23 mouse cellular contexts compared by ENCODE assay signal in genomic region chr12:83310567-83310966, GRCm38 (mm10).
DNase-seq lines count a peak whose midpoint lies in the region; ATAC-seq and TF ChIP-seq lines count a peak whose summit lies in the region.
"Had no signal": no experiment of that assay in that cellular context is flagged by ENCODE, and none has a peak within 500 bp of the region (broad histone marks: within the 10 kb centered on the region; RNA-seq: fewer than 3 reads in every experiment).

No protein-coding gene starts in this region.

- no peaks in the 10 kb centered on the region for H3K27me3 ChIP-seq in embryonic facial prominence, embryonic 11.5 days (ENCODE audit: control insufficient read depth, insufficient read depth, low read length)
- peaks cover 11% of the 10 kb centered on the region for H3K27me3 ChIP-seq in embryonic facial prominence, embryonic 10.5 days (replicated peaks; ENCODE audit: low read depth, poor library complexity, severe bottlenecking)
- H3K27me3 ChIP-seq in hindbrain, embryonic 13.5 days, result no peaks in the 10 kb centered on the region
- H3K27me3 ChIP-seq in hindbrain, postnatal 0 days (ENCODE audit: insufficient read depth, low read length), result no peaks in the 10 kb centered on the region
- H3K27me3 ChIP-seq in neural tube, embryonic 12.5 days (replicated peaks), result no peaks in the 10 kb centered on the region
- no peaks in the 10 kb centered on the region for H3K27me3 ChIP-seq in midbrain, embryonic 11.5 days (ENCODE audit: control insufficient read depth, insufficient read depth, low read length)
- H3K27me3 ChIP-seq: forebrain, embryonic 13.5 days; heart, embryonic 12.5 days; heart, embryonic 15.5 days; intestine, embryonic 15.5 days had no signal

- no peak overlapping the region for H3K4me2 ChIP-seq in embryonic facial prominence, embryonic 11.5 days (ENCODE audit: low read depth, low read length)
- H3K4me2 ChIP-seq in hindbrain, embryonic 13.5 days, result no peak overlapping the region
- no peak overlapping the region for H3K4me2 ChIP-seq in hindbrain, postnatal 0 days (ENCODE audit: low read depth, low read length)
- H3K4me2 ChIP-seq in neural tube, embryonic 12.5 days (replicated peaks), result no peak overlapping the region
- no peak overlapping the region for H3K4me2 ChIP-seq in midbrain, embryonic 11.5 days
- H3K4me2 ChIP-seq: embryonic facial prominence, embryonic 13.5 days; forebrain, embryonic 13.5 days; heart, embryonic 12.5 days; heart, embryonic 15.5 days; intestine, embryonic 15.5 days had no signal

- H3K9me3 ChIP-seq in embryonic facial prominence, embryonic 11.5 days (replicated peaks; ENCODE audit: control insufficient read depth, low read length), result no peaks in the 10 kb centered on the region
- no peaks in the 10 kb centered on the region for H3K9me3 ChIP-seq in embryonic facial prominence, embryonic 10.5 days
- H3K9me3 ChIP-seq in hindbrain, embryonic 13.5 days, result no peaks in the 10 kb centered on the region
- H3K9me3 ChIP-seq in hindbrain, postnatal 0 days (ENCODE audit: low read length), result no peaks in the 10 kb centered on the region
- H3K9me3 ChIP-seq in neural tube, embryonic 12.5 days, result no peaks in the 10 kb centered on the region
- H3K9me3 ChIP-seq in midbrain, embryonic 11.5 days (ENCODE audit: control insufficient read depth, low read length), result no peaks in the 10 kb centered on the region
- H3K9me3 ChIP-seq: embryonic facial prominence, embryonic 13.5 days; forebrain, embryonic 10.5 days; forebrain, embryonic 13.5 days; heart, embryonic 12.5 days; heart, embryonic 15.5 days; hindbrain, embryonic 10.5 days; intestine, embryonic 15.5 days had no signal

- peak; percentile 10 for DNase-seq in embryonic facial prominence, embryonic 11.5 days (ENCODE audit: low spot score)
- no peak for DNase-seq in embryonic facial prominence, embryonic 10.5 days (ENCODE audit: low spot score)
- no peak for DNase-seq in hindbrain, postnatal 0 days (ENCODE audit: low spot score)
- no peak for DNase-seq in neural tube, embryonic 10.5 days (ENCODE audit: extremely low spot score, low spot score)
- no peak for DNase-seq in midbrain, embryonic 11.5 days (ENCODE audit: low spot score, missing footprints)
- DNase-seq: adrenal gland, adult 8-10 months; adrenal gland, postnatal 25 days; cerebellum, adult 18-20 months; cerebellum, adult 9-10 months; cerebellum, postnatal 14 days; gastrocnemius, postnatal 25 days; heart, postnatal 36 days had no signal

- H3K9ac ChIP-seq in embryonic facial prominence, embryonic 11.5 days (replicated peaks; ENCODE audit: low read length), result no peak overlapping the region
- no peak overlapping the region for H3K9ac ChIP-seq in hindbrain, embryonic 13.5 days
- no peak overlapping the region for H3K9ac ChIP-seq in hindbrain, postnatal 0 days (replicated peaks; ENCODE audit: low read length)
- no peak overlapping the region for H3K9ac ChIP-seq in neural tube, embryonic 12.5 days
- no peak overlapping the region for H3K9ac ChIP-seq in midbrain, embryonic 11.5 days (ENCODE audit: low read length)
- H3K9ac ChIP-seq: embryonic facial prominence, embryonic 13.5 days; forebrain, embryonic 13.5 days; heart, embryonic 12.5 days; heart, embryonic 15.5 days; intestine, embryonic 15.5 days had no signal

- H3K27ac ChIP-seq in embryonic facial prominence, embryonic 11.5 days (replicated peaks; ENCODE audit: low read depth, low read length), result no peak overlapping the region
- no peak overlapping the region for H3K27ac ChIP-seq in embryonic facial prominence, embryonic 10.5 days (replicated peaks)
- peak overlapping the region; percentile 65 for H3K27ac ChIP-seq in hindbrain, embryonic 13.5 days
- H3K27ac ChIP-seq in hindbrain, postnatal 0 days, result no peak overlapping the region
- H3K27ac ChIP-seq in neural tube, embryonic 12.5 days, result no peak overlapping the region
- H3K27ac ChIP-seq in midbrain, embryonic 11.5 days (ENCODE audit: low read depth, low read length), result no peak overlapping the region
- H3K27ac ChIP-seq: embryonic facial prominence, embryonic 13.5 days; forebrain, embryonic 10.5 days; forebrain, embryonic 13.5 days; heart, embryonic 15.5 days; hindbrain, embryonic 10.5 days; intestine, embryonic 15.5 days had no signal

- no peaks in the 10 kb centered on the region for H3K36me3 ChIP-seq in embryonic facial prominence, embryonic 11.5 days (replicated peaks; ENCODE audit: control insufficient read depth, insufficient read depth, low read depth, low read length)
- H3K36me3 ChIP-seq in embryonic facial prominence, embryonic 10.5 days (replicated peaks), result no peaks in the 10 kb centered on the region
- H3K36me3 ChIP-seq in hindbrain, embryonic 13.5 days, result no peaks in the 10 kb centered on the region
- no peaks in the 10 kb centered on the region for H3K36me3 ChIP-seq in hindbrain, postnatal 0 days (ENCODE audit: insufficient read depth, low read length)
- no peaks in the 10 kb centered on the region for H3K36me3 ChIP-seq in neural tube, embryonic 12.5 days
- no peaks in the 10 kb centered on the region for H3K36me3 ChIP-seq in midbrain, embryonic 11.5 days (ENCODE audit: control insufficient read depth, insufficient read depth, low read length)
- H3K36me3 ChIP-seq: embryonic facial prominence, embryonic 13.5 days; forebrain, embryonic 10.5 days; heart, embryonic 15.5 days; hindbrain, embryonic 10.5 days; intestine, embryonic 15.5 days had no signal

- H3K4me1 ChIP-seq in embryonic facial prominence, embryonic 11.5 days (ENCODE audit: control insufficient read depth, insufficient read depth, low read length), result no peaks in the 10 kb centered on the region
- peaks cover 15% of the 10 kb centered on the region for H3K4me1 ChIP-seq in embryonic facial prominence, embryonic 10.5 days
- H3K4me1 ChIP-seq in hindbrain, embryonic 13.5 days (replicated peaks), result peaks cover 30% of the 10 kb centered on the region
- no peaks in the 10 kb centered on the region for H3K4me1 ChIP-seq in hindbrain, postnatal 0 days (ENCODE audit: insufficient read depth, low read length)
- peaks cover 4% of the 10 kb centered on the region; the same call in 1 of the 2 replicates for H3K4me1 ChIP-seq in neural tube, embryonic 12.5 days
- H3K4me1 ChIP-seq in midbrain, embryonic 11.5 days (ENCODE audit: control insufficient read depth, insufficient read depth, low read length), result no peaks in the 10 kb centered on the region
- H3K4me1 ChIP-seq: embryonic facial prominence, embryonic 13.5 days; forebrain, embryonic 13.5 days; intestine, embryonic 15.5 days had no signal

- no peak for ATAC-seq in embryonic facial prominence, embryonic 11.5 days (replicated peaks; ENCODE audit: insufficient number of reproducible peaks, low FRiP score, low TSS enrichment, low read depth)
- no peak for ATAC-seq in hindbrain, embryonic 13.5 days (ENCODE audit: low FRiP score)
- ATAC-seq in hindbrain, postnatal 0 days, result no peak
- 0 out of 2 replicates have a peak, but pooled peaks have one; percentile 7 for ATAC-seq in neural tube, embryonic 12.5 days (ENCODE audit: low FRiP score, low read depth)
- no peak for ATAC-seq in midbrain, embryonic 11.5 days (ENCODE audit: low FRiP score)
- ATAC-seq: activated CD4-positive, CD25-positive, alpha-beta regulatory T cell, adult 4 months; forebrain, embryonic 13.5 days; forebrain, embryonic 16.5 days; intestine, embryonic 15.5 days had no signal

- no peak for TF ChIP-seq CTCF in hindbrain, postnatal 0 days (IDR thresholded peaks at IDR 0.05; ENCODE audit: low read depth)

- H3K4me3 ChIP-seq in embryonic facial prominence, embryonic 11.5 days (ENCODE audit: low read depth, low read length), result no peak overlapping the region
- H3K4me3 ChIP-seq in embryonic facial prominence, embryonic 10.5 days, result no peak overlapping the region
- no peak overlapping the region for H3K4me3 ChIP-seq in hindbrain, embryonic 13.5 days
- no peak overlapping the region for H3K4me3 ChIP-seq in hindbrain, postnatal 0 days (ENCODE audit: low read length)
- no peak overlapping the region for H3K4me3 ChIP-seq in neural tube, embryonic 12.5 days
- H3K4me3 ChIP-seq in midbrain, embryonic 11.5 days (ENCODE audit: low read depth, low read length), result no peak overlapping the region
- H3K4me3 ChIP-seq: embryonic facial prominence, embryonic 13.5 days; forebrain, embryonic 10.5 days; forebrain, embryonic 13.5 days; heart, embryonic 12.5 days; heart, embryonic 15.5 days; hindbrain, embryonic 10.5 days; intestine, embryonic 15.5 days had no signal

- WGBS in embryonic facial prominence, embryonic 11.5 days, result 54% methylated on average over 11 of the region's 11 CpGs
- 60% methylated on average over 11 of the region's 11 CpGs for WGBS in embryonic facial prominence, embryonic 10.5 days
- 58% methylated on average over 11 of the region's 11 CpGs for WGBS in hindbrain, embryonic 13.5 days
- 66% methylated on average over 11 of the region's 11 CpGs for WGBS in hindbrain, postnatal 0 days
- WGBS in neural tube, embryonic 12.5 days, result 60% methylated on average over 11 of the region's 11 CpGs
- WGBS in midbrain, embryonic 11.5 days, result 82% methylated on average over 11 of the region's 11 CpGs
